Mouse (Mus musculus): ENCODE measurements around the gene Klf2. TPM values are rescaled to one million over a fixed set of nuclear protein-coding genes. Genes with fewer than 3 reads are reported as not detected.

The Klf2 gene
- polyA plus RNA-seq, 1 experiment, result 1.4 TPM

GRCm38 (mm10) chr8:72312926-72313518 lies 5.8 kb upstream of the Klf2 start:
- TF ChIP-seq GATA1 (IDR thresholded peaks at IDR 0.05; ENCODE audit: low read length) (no peak), TAL1 (IDR thresholded peaks at IDR 0.05; ENCODE audit: low read length) (no peak)
- H3K4me3 ChIP-seq (replicated peaks), result no peak overlapping the region
- no peaks in the 10 kb centered on the region; the same call in 1 of the 2 replicates for H3K4me1 ChIP-seq (ENCODE audit: control insufficient read depth)
- no peaks in the 10 kb centered on the region for H3K9me3 ChIP-seq (ENCODE audit: control insufficient read depth, low read length)
- no peaks in the 10 kb centered on the region for H3K36me3 ChIP-seq (ENCODE audit: control insufficient read depth)
- peaks cover 8% of the 10 kb centered on the region for H3K27me3 ChIP-seq (ENCODE audit: control insufficient read depth)

DNA sequence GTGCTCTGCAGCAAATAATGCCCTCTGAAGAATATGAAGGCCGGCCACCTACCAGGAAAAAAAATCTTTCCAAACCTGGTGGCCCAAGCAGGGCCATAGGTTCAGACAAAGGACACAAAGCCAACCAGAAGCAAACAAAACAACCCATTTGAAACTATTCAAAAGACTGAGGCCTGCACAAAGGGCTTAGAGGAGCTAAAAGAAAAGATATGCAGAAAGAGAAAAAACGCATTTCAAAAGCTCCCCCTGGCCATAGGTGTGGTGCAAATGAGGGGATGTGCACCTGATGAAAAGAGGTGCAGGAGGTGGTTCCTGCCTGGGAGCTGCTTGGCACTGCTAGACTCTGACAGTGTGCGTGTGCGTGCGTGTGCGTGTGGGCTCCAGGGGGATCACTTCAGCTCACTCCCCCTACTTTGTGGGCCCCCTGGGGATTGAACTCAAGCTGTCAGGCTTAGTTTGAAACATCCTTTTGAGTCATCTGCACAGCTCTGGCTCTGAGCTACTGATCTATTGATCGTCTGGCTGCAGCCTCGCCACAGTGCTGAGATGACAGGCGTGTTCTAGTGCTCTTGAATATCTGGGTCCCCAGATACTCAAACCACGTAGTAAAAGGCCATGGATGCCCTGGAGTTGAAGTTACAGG lies 2.7 kb upstream of the Klf2 start:
- H3K4me3 ChIP-seq (replicated peaks), result no peak overlapping the region
- peaks cover 9% of the 10 kb centered on the region; the same call in 1 of the 2 replicates for H3K9me3 ChIP-seq (ENCODE audit: control insufficient read depth, low read length)
- peaks cover 15% of the 10 kb centered on the region for H3K4me1 ChIP-seq (ENCODE audit: control insufficient read depth)
- no peaks in the 10 kb centered on the region for H3K36me3 ChIP-seq (ENCODE audit: control insufficient read depth)
- TF ChIP-seq TAL1 (IDR thresholded peaks at IDR 0.05; ENCODE audit: low read length), result no peak
- no peak for TF ChIP-seq GATA1 (IDR thresholded peaks at IDR 0.05; ENCODE audit: low read length)
- peaks cover 37% of the 10 kb centered on the region for H3K27me3 ChIP-seq (ENCODE audit: control insufficient read depth)

DNA sequence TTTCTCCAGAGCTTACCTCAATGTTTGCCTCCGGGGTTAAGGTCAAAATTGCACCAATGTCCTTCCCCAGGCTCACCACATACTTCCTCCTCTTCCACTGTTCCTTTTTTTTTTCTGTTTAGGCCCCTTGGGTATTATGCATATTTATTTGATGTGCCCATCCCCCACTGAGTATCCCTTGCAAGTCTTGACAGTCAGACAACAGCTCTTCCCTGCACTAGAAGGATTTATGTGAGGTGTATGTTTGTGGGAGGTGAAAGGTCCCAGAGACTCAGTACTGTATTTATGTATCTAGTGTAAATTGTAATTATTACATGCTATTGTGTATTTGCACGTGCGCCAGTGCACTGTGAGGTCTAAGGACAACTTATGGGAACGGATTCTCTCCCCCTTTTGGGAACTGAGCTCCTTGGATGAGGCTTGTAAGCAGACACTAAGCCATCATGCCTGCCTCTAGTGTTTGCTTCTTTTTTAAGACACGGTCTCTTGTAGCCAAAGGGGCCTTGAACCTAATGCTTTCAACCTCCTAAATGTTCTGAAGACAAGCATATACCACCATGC lies 1.0 kb upstream of the Klf2 start:
- H3K4me3 ChIP-seq (replicated peaks), result no peak overlapping the region
- H3K36me3 ChIP-seq (ENCODE audit: control insufficient read depth), result no peaks in the 10 kb centered on the region
- peaks cover 54% of the 10 kb centered on the region for H3K27me3 ChIP-seq (ENCODE audit: control insufficient read depth)
- H3K4me1 ChIP-seq (ENCODE audit: control insufficient read depth), result peaks cover 15% of the 10 kb centered on the region
- peaks cover 9% of the 10 kb centered on the region; the same call in 1 of the 2 replicates for H3K9me3 ChIP-seq (ENCODE audit: control insufficient read depth, low read length)
- TF ChIP-seq TAL1 (IDR thresholded peaks at IDR 0.05; ENCODE audit: low read length), result no peak
- no peak for TF ChIP-seq GATA1 (IDR thresholded peaks at IDR 0.05; ENCODE audit: low read length)

DNA sequence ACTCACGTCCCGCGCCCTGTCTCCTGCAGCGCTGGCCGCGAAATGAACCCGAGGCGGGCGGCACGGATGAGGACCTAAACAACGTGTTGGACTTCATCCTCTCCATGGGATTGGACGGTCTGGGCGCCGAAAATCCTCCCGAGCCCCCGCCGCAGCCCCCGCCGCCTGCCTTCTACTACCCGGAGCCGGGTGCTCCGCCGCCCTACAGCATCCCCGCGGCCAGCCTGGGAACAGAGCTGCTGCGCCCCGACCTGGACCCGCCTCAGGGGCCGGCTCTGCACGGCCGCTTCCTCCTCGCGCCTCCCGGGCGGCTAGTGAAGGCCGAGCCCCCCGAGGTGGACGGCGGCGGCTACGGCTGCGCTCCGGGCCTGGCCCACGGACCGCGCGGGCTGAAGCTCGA lies 564 bp downstream of the Klf2 start:
- H3K4me3 ChIP-seq (replicated peaks), result peak overlapping the region; percentile 60
- peaks cover 60% of the 10 kb centered on the region for H3K27me3 ChIP-seq (ENCODE audit: control insufficient read depth)
- no peaks in the 10 kb centered on the region for H3K36me3 ChIP-seq (ENCODE audit: control insufficient read depth)
- peaks cover 9% of the 10 kb centered on the region; the same call in 1 of the 2 replicates for H3K9me3 ChIP-seq (ENCODE audit: control insufficient read depth, low read length)
- H3K4me1 ChIP-seq (ENCODE audit: control insufficient read depth), result peaks cover 15% of the 10 kb centered on the region
- no peak for TF ChIP-seq TAL1 (IDR thresholded peaks at IDR 0.05; ENCODE audit: low read length)
- TF ChIP-seq GATA1 (IDR thresholded peaks at IDR 0.05; ENCODE audit: low read length), result no peak

GRCm38 (mm10) chr8:72319921-72320802 lies 1.3 kb downstream of the Klf2 start:
- peaks cover 15% of the 10 kb centered on the region for H3K4me1 ChIP-seq (ENCODE audit: control insufficient read depth)
- peaks cover 60% of the 10 kb centered on the region for H3K27me3 ChIP-seq (ENCODE audit: control insufficient read depth)
- TF ChIP-seq GATA1 (IDR thresholded peaks at IDR 0.05; ENCODE audit: low read length) (no peak), TAL1 (IDR thresholded peaks at IDR 0.05; ENCODE audit: low read length) (no peak)
- H3K36me3 ChIP-seq (ENCODE audit: control insufficient read depth), result no peaks in the 10 kb centered on the region
- H3K4me3 ChIP-seq (replicated peaks), result peak overlapping the region; percentile 60
- peaks cover 9% of the 10 kb centered on the region; the same call in 1 of the 2 replicates for H3K9me3 ChIP-seq (ENCODE audit: control insufficient read depth, low read length)

- H3K27me3 ChIP-seq (ENCODE audit: control insufficient read depth), result peaks cover 60% of the 10 kb centered on the region
- peaks cover 9% of the 10 kb centered on the region; the same call in 1 of the 2 replicates for H3K9me3 ChIP-seq (ENCODE audit: control insufficient read depth, low read length)
- H3K4me1 ChIP-seq (ENCODE audit: control insufficient read depth), result peaks cover 15% of the 10 kb centered on the region
- TF ChIP-seq GATA1 (IDR thresholded peaks at IDR 0.05; ENCODE audit: low read length), result no peak
- no peak for TF ChIP-seq TAL1 (IDR thresholded peaks at IDR 0.05; ENCODE audit: low read length)
- H3K36me3 ChIP-seq (ENCODE audit: control insufficient read depth), result no peaks in the 10 kb centered on the region
- peak overlapping the region; percentile 26 for H3K4me3 ChIP-seq (replicated peaks)
These were observed 2.2 kb downstream of the Klf2 start for GRCm38 (mm10) chr8:72320803-72321583.

DNA sequence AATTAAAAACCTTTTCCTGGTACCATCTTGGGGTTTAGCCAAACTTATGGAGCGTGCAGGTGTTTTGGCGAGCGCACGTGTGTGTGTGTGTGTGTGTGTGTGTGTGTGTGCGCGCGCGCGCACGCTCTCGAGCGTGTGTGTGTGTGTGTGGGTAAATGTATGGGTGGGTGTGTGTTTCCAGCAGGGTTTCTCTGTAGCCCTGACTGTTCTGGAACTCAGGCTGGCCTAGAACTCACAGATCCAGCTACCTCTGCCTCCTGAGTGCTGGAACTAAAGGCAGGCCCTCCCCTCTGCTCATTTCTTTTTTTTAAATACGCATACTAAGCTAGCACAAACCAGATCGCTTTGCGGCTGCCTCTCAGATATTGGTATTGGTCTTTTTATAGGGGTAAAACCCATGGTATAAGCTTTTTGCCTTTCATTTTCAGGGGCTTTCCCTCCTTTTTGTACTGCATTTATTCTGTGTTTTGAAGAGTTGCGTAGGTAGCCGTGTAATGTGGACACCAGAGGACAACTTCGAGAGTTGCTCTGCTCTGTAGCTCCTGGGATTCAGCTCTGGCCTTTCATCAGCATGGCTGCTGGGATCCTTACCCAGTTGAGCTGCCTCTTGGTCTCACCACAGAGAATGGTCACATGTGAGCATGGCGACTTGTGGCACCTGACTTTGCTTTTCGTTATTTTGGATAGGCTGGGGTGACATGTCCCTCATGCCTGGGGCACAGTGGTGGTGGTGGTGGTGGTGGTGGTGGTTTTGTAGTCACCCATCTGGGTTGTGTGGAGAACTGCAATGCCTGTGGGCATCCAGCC lies 3.0 kb downstream of the Klf2 start:
- Histone ChIP-seq H3K9me3 (ENCODE audit: control insufficient read depth, low read length) (peaks cover 9% of the 10 kb centered on the region; the same call in 1 of the 2 replicates), H3K27me3 (ENCODE audit: control insufficient read depth) (peaks cover 60% of the 10 kb centered on the region), H3K4me3 (replicated peaks) (no peak overlapping the region), H3K36me3 (ENCODE audit: control insufficient read depth) (no peaks in the 10 kb centered on the region), H3K4me1 (ENCODE audit: control insufficient read depth) (peaks cover 15% of the 10 kb centered on the region)
- TF ChIP-seq GATA1 (IDR thresholded peaks at IDR 0.05; ENCODE audit: low read length), result no peak
- no peak for TF ChIP-seq TAL1 (IDR thresholded peaks at IDR 0.05; ENCODE audit: low read length)

Measured in erythroblast, embryonic 14.5 days (primary cell).